Mouse (Mus musculus): ENCODE measurements around the gene Celf1. TPM values are rescaled to one million over a fixed set of nuclear protein-coding genes. Genes with fewer than 3 reads are reported as not detected.

Gene Celf1
- polyA plus RNA-seq, 1 experiment: 182 TPM

DNA sequence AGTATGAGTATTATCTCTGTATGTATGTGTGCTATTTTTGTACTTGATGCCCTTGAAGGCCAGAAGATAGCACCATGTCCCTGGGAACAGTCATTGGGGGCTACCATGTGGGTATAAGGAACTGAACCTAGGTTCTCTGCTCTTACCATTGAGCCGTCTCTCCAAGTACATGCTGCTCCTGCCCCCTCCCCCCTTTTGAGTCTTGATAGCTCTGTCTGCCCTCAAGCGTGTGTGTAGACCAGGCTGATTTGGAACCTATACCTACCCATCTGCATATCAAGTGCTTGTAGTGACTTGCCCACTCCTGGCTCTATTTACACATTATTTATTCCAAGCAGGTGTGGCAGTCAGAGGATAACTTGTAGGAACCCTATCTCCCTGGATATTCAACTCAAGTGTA lies 36.4 kb downstream of the Celf1 start:
- TF ChIP-seq POLR2A (IDR thresholded peaks at IDR 0.05; ENCODE audit: insufficient read depth, low read length) (no peak), CTCF (IDR thresholded peaks at IDR 0.05; ENCODE audit: low read depth, low read length) (no peak), EP300 (IDR thresholded peaks at IDR 0.05; ENCODE audit: insufficient read depth, low read depth, low read length) (no peak)
- Histone ChIP-seq H3K27ac (ENCODE audit: insufficient read depth, low read length) (no peak overlapping the region), H3K27me3 (ENCODE audit: control insufficient read depth, insufficient read depth, low read length, poor library complexity, severe bottlenecking) (no peaks in the 10 kb centered on the region)

DNA sequence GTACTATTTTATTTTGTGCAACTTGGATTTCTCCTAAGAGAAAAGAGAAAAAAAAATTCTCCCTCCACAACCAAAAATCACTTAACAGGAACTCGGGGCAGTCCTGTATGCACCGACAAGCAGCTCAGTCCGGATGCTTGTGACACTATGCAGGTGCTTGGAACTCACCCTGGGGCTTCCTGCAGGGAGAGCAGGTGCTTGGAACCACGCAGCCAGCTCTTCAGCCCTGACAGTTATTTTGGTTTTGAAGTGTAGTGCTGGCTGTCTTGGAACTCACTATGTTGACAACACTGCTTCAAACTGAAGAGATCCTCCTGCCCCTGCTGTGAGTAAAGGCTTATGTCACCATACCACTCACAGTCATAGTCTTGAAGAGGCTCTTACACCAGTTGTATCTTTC lies 37.1 kb downstream of the Celf1 start:
- no peak overlapping the region for H3K27ac ChIP-seq (ENCODE audit: insufficient read depth, low read length)
- H3K4me3 ChIP-seq (ENCODE audit: low read depth, low read length): no peak overlapping the region
- TF ChIP-seq CTCF (IDR thresholded peaks at IDR 0.05; ENCODE audit: low read depth, low read length) (no peak), POLR2A (IDR thresholded peaks at IDR 0.05; ENCODE audit: insufficient read depth, low read length) (no peak), EP300 (IDR thresholded peaks at IDR 0.05; ENCODE audit: insufficient read depth, low read depth, low read length) (0 out of 2 replicates have a peak, but pooled peaks have one; percentile 21)
- no peaks in the 10 kb centered on the region for H3K9me3 ChIP-seq (replicated peaks; ENCODE audit: control insufficient read depth, insufficient read depth, low read length, poor library complexity, severe bottlenecking)
- H3K27me3 ChIP-seq (ENCODE audit: control insufficient read depth, insufficient read depth, low read length, poor library complexity, severe bottlenecking): no peaks in the 10 kb centered on the region
- H3K36me3 ChIP-seq (ENCODE audit: control insufficient read depth, insufficient read depth, low read length, poor library complexity, severe bottlenecking): no peaks in the 10 kb centered on the region; the same call in 1 of the 2 replicates
- H3K4me1 ChIP-seq (ENCODE audit: control insufficient read depth, insufficient read depth, low read length): peaks cover 6% of the 10 kb centered on the region
- H3K9ac ChIP-seq (ENCODE audit: low read depth, poor library complexity, severe bottlenecking): no peak overlapping the region

More for the DNA sequence above, 36.4 kb downstream of the Celf1 start:
- Histone ChIP-seq H3K4me3 (ENCODE audit: low read depth, low read length) (no peak overlapping the region), H3K36me3 (ENCODE audit: control insufficient read depth, insufficient read depth, low read length, poor library complexity, severe bottlenecking) (no peaks in the 10 kb centered on the region; the same call in 1 of the 2 replicates), H3K4me1 (ENCODE audit: control insufficient read depth, insufficient read depth, low read length) (peaks cover 6% of the 10 kb centered on the region), H3K9ac (ENCODE audit: low read depth, poor library complexity, severe bottlenecking) (no peak overlapping the region), H3K9me3 (replicated peaks; ENCODE audit: control insufficient read depth, insufficient read depth, low read length, poor library complexity, severe bottlenecking) (no peaks in the 10 kb centered on the region)

DNA sequence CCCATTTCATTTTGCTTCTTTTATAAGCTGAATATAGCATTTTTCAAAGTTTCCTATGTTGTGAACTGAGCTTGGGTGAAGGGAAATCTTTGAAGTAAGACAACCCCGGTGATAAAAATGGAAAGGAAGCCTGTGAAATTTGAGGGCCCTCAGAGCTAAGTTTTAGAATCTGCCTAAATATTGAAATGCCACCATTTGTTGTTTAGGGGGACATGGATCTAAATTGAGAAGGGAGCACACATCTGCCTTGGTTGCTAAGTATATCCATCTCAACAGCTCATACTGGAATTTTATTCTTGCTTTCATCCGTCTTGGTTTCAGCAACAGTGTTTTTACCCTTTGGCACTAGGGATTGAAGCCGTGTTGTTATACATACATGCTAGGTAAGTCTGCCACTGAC lies 45.9 kb downstream of the Celf1 start:
- H3K4me3 ChIP-seq (ENCODE audit: low read depth, low read length): no peak overlapping the region
- TF ChIP-seq POLR2A (IDR thresholded peaks at IDR 0.05; ENCODE audit: insufficient read depth, low read length): no peak
- no peak for TF ChIP-seq CTCF (IDR thresholded peaks at IDR 0.05; ENCODE audit: low read depth, low read length)
- no peak for TF ChIP-seq EP300 (IDR thresholded peaks at IDR 0.05; ENCODE audit: insufficient read depth, low read depth, low read length)
- peaks cover 8% of the 10 kb centered on the region for H3K36me3 ChIP-seq (ENCODE audit: control insufficient read depth, insufficient read depth, low read length, poor library complexity, severe bottlenecking)
- H3K27ac ChIP-seq (ENCODE audit: insufficient read depth, low read length): no peak overlapping the region
- no peaks in the 10 kb centered on the region for H3K9me3 ChIP-seq (replicated peaks; ENCODE audit: control insufficient read depth, insufficient read depth, low read length, poor library complexity, severe bottlenecking)
- H3K4me1 ChIP-seq (ENCODE audit: control insufficient read depth, insufficient read depth, low read length): no peaks in the 10 kb centered on the region
- H3K27me3 ChIP-seq (ENCODE audit: control insufficient read depth, insufficient read depth, low read length, poor library complexity, severe bottlenecking): no peaks in the 10 kb centered on the region
- H3K9ac ChIP-seq (ENCODE audit: low read depth, poor library complexity, severe bottlenecking): no peak overlapping the region

DNA sequence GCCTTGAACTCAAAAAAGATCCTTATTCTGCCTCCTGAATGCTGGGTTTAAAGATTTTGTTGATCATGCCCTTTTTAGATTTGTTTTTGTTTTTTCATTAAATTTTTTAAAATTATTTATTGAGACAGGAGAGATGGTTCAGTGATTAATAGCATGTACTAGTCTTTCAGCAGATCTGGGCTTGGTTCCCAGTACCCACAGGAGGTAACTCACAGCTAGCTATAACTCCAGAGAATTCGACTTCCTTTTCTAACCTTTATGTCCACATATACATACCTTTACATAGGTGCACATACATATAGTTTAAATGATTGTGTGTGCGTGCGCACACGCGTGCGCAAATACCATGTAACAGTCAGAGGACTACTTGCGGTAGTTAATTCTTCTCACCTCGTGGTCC lies 68.4 kb downstream of the Celf1 start:
- no peaks in the 10 kb centered on the region for H3K4me1 ChIP-seq (ENCODE audit: control insufficient read depth, insufficient read depth, low read length)
- peaks cover 75% of the 10 kb centered on the region for H3K36me3 ChIP-seq (ENCODE audit: control insufficient read depth, insufficient read depth, low read length, poor library complexity, severe bottlenecking)
- no peaks in the 10 kb centered on the region for H3K9me3 ChIP-seq (replicated peaks; ENCODE audit: control insufficient read depth, insufficient read depth, low read length, poor library complexity, severe bottlenecking)
- H3K9ac ChIP-seq (ENCODE audit: low read depth, poor library complexity, severe bottlenecking): no peak overlapping the region
- H3K27ac ChIP-seq (ENCODE audit: insufficient read depth, low read length): no peak overlapping the region
- no peak for TF ChIP-seq POLR2A (IDR thresholded peaks at IDR 0.05; ENCODE audit: insufficient read depth, low read length)
- H3K4me3 ChIP-seq (ENCODE audit: low read depth, low read length): no peak overlapping the region
- no peaks in the 10 kb centered on the region for H3K27me3 ChIP-seq (ENCODE audit: control insufficient read depth, insufficient read depth, low read length, poor library complexity, severe bottlenecking)

DNA sequence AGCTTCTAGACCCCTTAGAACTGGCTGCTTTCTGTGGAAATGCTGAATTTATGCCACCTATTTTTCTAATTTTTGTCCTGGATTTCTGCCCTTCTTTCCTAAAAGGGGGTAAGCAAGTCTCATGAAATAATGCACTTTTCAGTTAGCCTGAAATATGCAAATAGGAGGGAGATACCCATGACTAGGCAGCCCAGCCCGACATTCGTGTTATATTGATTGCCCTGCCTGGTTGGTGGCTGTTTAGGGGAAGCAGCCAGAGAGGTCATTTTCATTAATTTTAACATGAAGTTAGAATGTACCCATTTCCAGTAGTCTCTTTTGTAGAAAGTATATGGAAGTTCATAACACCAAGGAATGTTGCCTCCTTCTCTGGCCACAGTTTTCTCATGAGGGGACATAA lies 73.7 kb downstream of the Celf1 start:
- TF ChIP-seq POLR2A (IDR thresholded peaks at IDR 0.05; ENCODE audit: insufficient read depth, low read length) (no peak), CTCF (IDR thresholded peaks at IDR 0.05; ENCODE audit: low read depth, low read length) (no peak), EP300 (IDR thresholded peaks at IDR 0.05; ENCODE audit: insufficient read depth, low read depth, low read length) (no peak)
- Histone ChIP-seq H3K4me1 (ENCODE audit: control insufficient read depth, insufficient read depth, low read length) (no peaks in the 10 kb centered on the region), H3K27me3 (ENCODE audit: control insufficient read depth, insufficient read depth, low read length, poor library complexity, severe bottlenecking) (no peaks in the 10 kb centered on the region), H3K9me3 (replicated peaks; ENCODE audit: control insufficient read depth, insufficient read depth, low read length, poor library complexity, severe bottlenecking) (no peaks in the 10 kb centered on the region), H3K27ac (ENCODE audit: insufficient read depth, low read length) (no peak overlapping the region), H3K9ac (ENCODE audit: low read depth, poor library complexity, severe bottlenecking) (no peak overlapping the region), H3K4me3 (ENCODE audit: low read depth, low read length) (no peak overlapping the region), H3K36me3 (ENCODE audit: control insufficient read depth, insufficient read depth, low read length, poor library complexity, severe bottlenecking) (peaks cover 60% of the 10 kb centered on the region)

GRCm38 (mm10) chr2:91015386-91015785 lies 75.2 kb downstream of the Celf1 start:
- peaks cover 55% of the 10 kb centered on the region for H3K36me3 ChIP-seq (ENCODE audit: control insufficient read depth, insufficient read depth, low read length, poor library complexity, severe bottlenecking)
- no peak overlapping the region for H3K27ac ChIP-seq (ENCODE audit: insufficient read depth, low read length)
- H3K4me3 ChIP-seq (ENCODE audit: low read depth, low read length): no peak overlapping the region
- no peaks in the 10 kb centered on the region for H3K27me3 ChIP-seq (ENCODE audit: control insufficient read depth, insufficient read depth, low read length, poor library complexity, severe bottlenecking)
- H3K9ac ChIP-seq (ENCODE audit: low read depth, poor library complexity, severe bottlenecking): no peak overlapping the region
- no peaks in the 10 kb centered on the region for H3K9me3 ChIP-seq (replicated peaks; ENCODE audit: control insufficient read depth, insufficient read depth, low read length, poor library complexity, severe bottlenecking)
- H3K4me1 ChIP-seq (ENCODE audit: control insufficient read depth, insufficient read depth, low read length): no peaks in the 10 kb centered on the region
- TF ChIP-seq POLR2A (IDR thresholded peaks at IDR 0.05; ENCODE audit: insufficient read depth, low read length) (no peak), CTCF (IDR thresholded peaks at IDR 0.05; ENCODE audit: low read depth, low read length) (no peak), EP300 (IDR thresholded peaks at IDR 0.05; ENCODE audit: insufficient read depth, low read depth, low read length) (no peak)
